Mouse (Mus musculus) MEL (cell line): Measurements from ENCODE around the gene 4930579F01Rik. TPM values are rescaled to one million over a fixed set of nuclear protein-coding genes. Genes with fewer than 3 reads are reported as not detected.
A peak's percentile ranks its signal among the peaks of the same experiment; 100 is the strongest.
"Not testable (repeated sequence)": the region's sequence is repeated elsewhere in the genome, so short reads cannot be mapped to it uniquely, and the experiment has no call there.

Source experiments
- DNase-seq: peaks from one replicate; pipeline ENCODE4 v3.0.0; 2011; ENCODE audit warnings: low read depth, low spot score
- H3K27ac ChIP-seq: 2 replicates; pipeline ENCODE4 v1.5.1; 2012; ENCODE audit warnings: low read depth, mild to moderate bottlenecking, control low read depth, low read length, moderate library complexity; ENCODE audit not compliant: control insufficient read depth
- H3K27me3 ChIP-seq, 2 experiments: fragments of 150-350 bp in 1 of 2; sonication (generic) in 1 of 2; 2 replicates each; pipeline ENCODE4 v1.6.1; 2012; ENCODE audit warnings: low read length in 2 of 2, mild to moderate bottlenecking in 2 of 2, improper control_type of control experiment in 1 of 2, moderate library complexity in 1 of 2; ENCODE audit not compliant: insufficient read depth in 2 of 2, control insufficient read depth in 1 of 2
- H3K36me3 ChIP-seq, 2 experiments: 2 replicates each; pipeline ENCODE4 v1.6.1; 2012 to 2014; ENCODE audit warnings: low read length in 2 of 2, improper control_type of control experiment in 1 of 2, inconsistent platforms in 1 of 2, mild to moderate bottlenecking in 1 of 2; ENCODE audit not compliant: insufficient read depth in 2 of 2, control insufficient read depth in 1 of 2
- H3K4me1 ChIP-seq, 2 experiments: fragments of 150-350 bp in 1 of 2; sonication (generic) in 1 of 2; 2 replicates each; pipeline ENCODE4 v1.6.1; 2012; ENCODE audit warnings: low read length in 2 of 2, improper control_type of control experiment in 1 of 2, mild to moderate bottlenecking in 1 of 2; ENCODE audit not compliant: insufficient read depth in 2 of 2, control insufficient read depth in 1 of 2
- H3K4me3 ChIP-seq, 2 experiments: fragments of 150-350 bp in 1 of 2; sonication (generic) in 1 of 2; 2 replicates each; pipeline ENCODE4 v1.5.1; 2012; ENCODE audit warnings: low read depth in 2 of 2, low read length in 2 of 2, mild to moderate bottlenecking in 2 of 2, moderate library complexity in 2 of 2, control low read depth in 1 of 2, improper control_type of control experiment in 1 of 2; ENCODE audit not compliant: control insufficient read depth in 1 of 2, insufficient read depth in 1 of 2
- H3K79me2 ChIP-seq: 2 replicates; pipeline ENCODE4 v1.6.1; 2012; ENCODE audit warnings: mild to moderate bottlenecking, low read length, moderate library complexity; ENCODE audit not compliant: control insufficient read depth, poor library complexity, insufficient read depth
- H3K9ac ChIP-seq: 2 replicates; pipeline ENCODE4 v1.6.1; 2012; ENCODE audit warnings: low read depth, mild to moderate bottlenecking, control low read depth, low read length, moderate library complexity; ENCODE audit not compliant: control insufficient read depth, poor library complexity, severe bottlenecking
- H3K9me3 ChIP-seq: fragments of 150-350 bp; sonication (generic); replicated peaks from 2 replicates; pipeline ENCODE4 v1.6.1; 2012; ENCODE audit warnings: mild to moderate bottlenecking, low read length, improper control_type of control experiment, moderate library complexity; ENCODE audit not compliant: insufficient read depth
- CHD1 ChIP-seq: IDR thresholded peaks from 2 replicates; pipeline ENCODE4 v1.6.1; 2012; ENCODE audit warnings: low read depth, mild to moderate bottlenecking, inconsistent platforms, low read length, improper control_type of control experiment
- CTCF ChIP-seq, 3 experiments: IDR thresholded peaks in 2 of 3; conservative IDR thresholded peaks in 1 of 3; 2 replicates each; pipeline ENCODE4 v1.5.1; 2011 to 2012; ENCODE audit warnings: low read length in 3 of 3, low read depth in 2 of 3, mild to moderate bottlenecking in 2 of 3, improper control_type of control experiment in 1 of 3, inconsistent platforms in 1 of 3, mixed read lengths in 1 of 3, moderate library complexity in 1 of 3; ENCODE audit not compliant: control insufficient read depth in 1 of 3, insufficient read depth in 1 of 3, poor library complexity in 1 of 3, severe bottlenecking in 1 of 3
- EP300 ChIP-seq, 2 experiments: IDR thresholded peaks; 2 replicates each; pipeline ENCODE4 v1.6.1; 2011; ENCODE audit warnings: improper control_type of control experiment in 2 of 2, low read length in 2 of 2, low read depth in 1 of 2, mild to moderate bottlenecking in 1 of 2
- ETS1 ChIP-seq: IDR thresholded peaks from 2 replicates; pipeline ENCODE4 v1.6.1; 2012; ENCODE audit warnings: low read depth, mild to moderate bottlenecking, inconsistent platforms, low read length, improper control_type of control experiment, moderate library complexity
- HCFC1 ChIP-seq: IDR thresholded peaks from 2 replicates; pipeline ENCODE4 v1.6.1; 2012; ENCODE audit warnings: low read depth, mild to moderate bottlenecking, inconsistent platforms, low read length, improper control_type of control experiment, moderate library complexity
- KAT2A ChIP-seq: conservative IDR thresholded peaks from 2 replicates; pipeline ENCODE4 v1.6.1; 2012; ENCODE audit warnings: low read depth, low read length, improper control_type of control experiment, inconsistent platforms
- MAFK ChIP-seq: IDR thresholded peaks from 2 replicates; pipeline ENCODE4 v1.6.1; 2011; ENCODE audit warnings: low read depth, mild to moderate bottlenecking, low read length, improper control_type of control experiment, borderline replicate concordance
- MAX ChIP-seq: IDR thresholded peaks from 2 replicates; pipeline ENCODE4 v1.6.1; 2011; ENCODE audit warnings: low read length, improper control_type of control experiment
- MAZ ChIP-seq: IDR thresholded peaks from 2 replicates; pipeline ENCODE4 v1.6.1; 2012; ENCODE audit warnings: low read depth, mild to moderate bottlenecking, inconsistent platforms, low read length, improper control_type of control experiment
- MEF2A ChIP-seq: IDR thresholded peaks from 2 replicates; pipeline ENCODE4 v1.6.1; 2014; ENCODE audit warnings: low read depth, mild to moderate bottlenecking, inconsistent platforms, low read length, improper control_type of control experiment; ENCODE audit not compliant: poor library complexity, insufficient replicate concordance, severe bottlenecking; ENCODE audit errors: extremely low read depth
- MYB ChIP-seq: IDR thresholded peaks from 2 replicates; pipeline ENCODE4 v1.6.1; 2011; ENCODE audit warnings: mild to moderate bottlenecking, low read depth, low read length, improper control_type of control experiment
- NELFE ChIP-seq: IDR thresholded peaks from 2 replicates; pipeline ENCODE4 v1.6.1; 2011; ENCODE audit warnings: low read depth, low read length, improper control_type of control experiment
- NRF1 ChIP-seq: IDR thresholded peaks from 2 replicates; pipeline ENCODE4 v1.6.1; 2014; ENCODE audit warnings: low read depth, mild to moderate bottlenecking, inconsistent platforms, low read length, improper control_type of control experiment, moderate library complexity; ENCODE audit not compliant: poor library complexity, insufficient read depth, severe bottlenecking
- POLR2AphosphoS5 ChIP-seq: IDR thresholded peaks from 2 replicates; pipeline ENCODE4 v1.6.1; 2012; ENCODE audit warnings: low read depth, borderline replicate concordance, mild to moderate bottlenecking, inconsistent platforms, low read length, moderate library complexity, mixed read lengths
- RCOR1 ChIP-seq: IDR thresholded peaks from 2 replicates; pipeline ENCODE4 v1.6.1; 2012; ENCODE audit warnings: low read depth, mild to moderate bottlenecking, inconsistent platforms, low read length, improper control_type of control experiment
- SIN3A ChIP-seq: IDR thresholded peaks from 2 replicates; pipeline ENCODE4 v1.6.1; 2012; ENCODE audit warnings: low read length, improper control_type of control experiment, inconsistent platforms
- SMC3 ChIP-seq: IDR thresholded peaks from 2 replicates; pipeline ENCODE4 v1.6.1; 2011; ENCODE audit warnings: low read depth, low read length, improper control_type of control experiment
- TBP ChIP-seq: IDR thresholded peaks from 2 replicates; pipeline ENCODE4 v1.8.0; 2011; ENCODE audit warnings: low read depth, low read length, improper control_type of control experiment
- TCF12 ChIP-seq: IDR thresholded peaks from 2 replicates; pipeline ENCODE4 v1.6.1; 2014; ENCODE audit warnings: low read depth, mild to moderate bottlenecking, inconsistent platforms, low read length, improper control_type of control experiment, moderate library complexity
- ZC3H11A ChIP-seq: IDR thresholded peaks from 2 replicates; pipeline ENCODE4 v1.6.1; 2012; ENCODE audit warnings: low read depth, mild to moderate bottlenecking, inconsistent platforms, low read length, improper control_type of control experiment
- ZNF384 ChIP-seq: IDR thresholded peaks from 2 replicates; pipeline ENCODE4 v1.6.1; 2012; ENCODE audit warnings: low read depth, mild to moderate bottlenecking, inconsistent platforms, low read length, improper control_type of control experiment
- polyA plus RNA-seq, 2 experiments: library from polyadenylated mRNA; stranded (reverse) in 1 of 2; unstranded in 1 of 2; fragments of >175 nt in 1 of 2; fragments of >200 nt in 1 of 2; gene quantifications; 2 replicates each; pipeline versions ENCODE4 v1.2.1 to v1.2.4; 2012; ENCODE audit warnings: low replicate concordance in 2 of 2, low read depth in 1 of 2; ENCODE audit not compliant: insufficient read length in 2 of 2, insufficient read depth in 1 of 2, missing spikeins in 1 of 2
- total RNA-seq: library from RNA; depleted of rRNA; stranded (reverse); fragments of 300-350 nt; gene quantifications from 2 replicates; pipeline ENCODE4 v1.2.3, GENCODE M21; 2012

Gene 4930579F01Rik
- total and polyA plus RNA-seq, 3 experiments, result not detected

GRCm38 (mm10) chr3:138139663-138140062 is 54.0 kb downstream of the 4930579F01Rik start:
- H3K4me3 ChIP-seq, result no peak overlapping the region
- peaks cover 4% of the 10 kb centered on the region; the same call in 1 of the 2 replicates for H3K79me2 ChIP-seq
- H3K4me1 ChIP-seq, result peaks cover 0 to 2% of the 10 kb centered on the region in 2 experiments; a peak in 2 of 4 replicates

GRCm38 (mm10) chr3:138138146-138138545 is 55.5 kb downstream of the 4930579F01Rik start:
- H3K27me3 ChIP-seq, H3K79me2 ChIP-seq, H3K9me3 ChIP-seq, H3K4me1 ChIP-seq, H3K4me3 ChIP-seq, H3K36me3 ChIP-seq, H3K27ac ChIP-seq, H3K9ac ChIP-seq: not testable (repeated sequence)
- DNase-seq, result peak; percentile 56
- peak; percentile 54; the same call in 1 of the 2 replicates for TF ChIP-seq TBP

More at GRCm38 (mm10) chr3:138139663-138140062, 54.0 kb downstream of the 4930579F01Rik start:
- no peak for DNase-seq
- H3K36me3 ChIP-seq, result peaks cover 0 to 5% of the 10 kb centered on the region in 2 experiments; a peak in 2 of 4 replicates
- no peak overlapping the region for H3K27ac ChIP-seq
- H3K27me3 ChIP-seq, result no peaks in the 10 kb centered on the region
- H3K9me3 ChIP-seq, result no peaks in the 10 kb centered on the region
- TF ChIP-seq ETS1, result no peak
- TF ChIP-seq ZNF384, result no peak
- TF ChIP-seq MAFK, result no peak
- TF ChIP-seq SIN3A, result no peak
- TF ChIP-seq NELFE, result no peak
- no peak for TF ChIP-seq CHD1
- TF ChIP-seq NRF1, result no peak
- no peak for TF ChIP-seq CTCF (IDR thresholded peaks at IDR 0.05 in 2 of 3, conservative IDR thresholded peaks at IDR 0.05 in 1 of 3; ENCODE audit: control insufficient read depth in 1 of 3, insufficient read depth in 1 of 3, low read depth in 2 of 3, low read length in 3 of 3, poor library complexity in 1 of 3, severe bottlenecking in 1 of 3)
- no peak for TF ChIP-seq HCFC1
- TF ChIP-seq MYB, result no peak
- no peak for TF ChIP-seq EP300 (IDR thresholded peaks at IDR 0.05; ENCODE audit: low read depth in 1 of 2, low read length in 2 of 2)
- no peak for TF ChIP-seq MAZ
- TF ChIP-seq KAT2A, result no peak
- no peak for TF ChIP-seq RCOR1
- TF ChIP-seq MEF2A, result no peak
- TF ChIP-seq ZC3H11A, result no peak
- no peak for TF ChIP-seq SMC3
- TF ChIP-seq POLR2AphosphoS5, result no peak
- TF ChIP-seq TCF12, result no peak
- no peak for TF ChIP-seq MAX
- no peak overlapping the region for H3K9ac ChIP-seq
